Mouse (Mus musculus): ENCODE data around the gene Pappa.

Gene Pappa

DNA sequence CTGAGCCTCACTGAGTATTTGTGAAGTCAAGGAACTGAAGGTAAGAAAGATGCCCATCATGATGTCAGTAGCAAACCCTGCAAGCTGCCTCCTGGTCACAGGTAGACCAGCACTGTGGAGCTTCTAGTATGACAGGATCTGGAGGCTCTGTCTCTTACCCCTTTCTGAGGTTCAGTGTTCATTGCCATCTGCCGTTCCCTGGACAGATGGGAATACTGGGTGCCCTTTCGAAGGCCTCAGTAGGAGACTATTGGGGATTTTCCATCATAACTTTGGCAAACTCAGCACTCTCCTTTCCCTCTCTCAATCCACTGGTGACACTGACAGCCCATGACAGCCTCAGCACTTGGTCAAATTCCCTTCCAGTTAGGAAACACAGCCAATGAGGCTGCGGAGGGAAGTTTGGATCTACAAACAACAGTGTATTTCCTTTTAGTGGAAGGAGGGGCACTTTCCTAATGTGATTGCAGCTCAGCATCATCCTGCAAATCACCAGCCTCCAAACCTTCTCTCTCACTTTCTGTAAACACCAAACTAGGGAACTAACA, 42.4 kb downstream of the Pappa start:
- DNase-seq (ENCODE audit: low read depth, low spot score): no peak

DNA sequence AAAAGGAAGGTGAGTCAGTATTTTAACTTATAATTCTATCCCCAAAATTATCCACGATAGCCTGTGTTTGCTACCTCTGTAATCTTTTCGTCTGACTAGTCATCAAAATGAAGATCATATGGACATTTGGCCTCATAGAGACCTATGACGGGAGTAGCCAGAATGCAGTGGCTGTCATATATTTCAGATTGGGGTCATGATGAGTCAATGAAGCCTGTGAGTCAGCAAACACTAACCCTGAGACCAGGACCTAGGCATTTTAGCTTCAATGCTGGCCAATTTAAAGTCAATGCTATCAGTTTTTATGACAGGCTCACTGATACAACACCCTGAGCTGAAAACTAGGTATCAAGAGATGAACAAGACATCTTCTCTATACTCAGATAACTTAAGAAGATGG, 50.5 kb downstream of the Pappa start:
- no peak for DNase-seq (ENCODE audit: low read depth, low spot score)

DNA sequence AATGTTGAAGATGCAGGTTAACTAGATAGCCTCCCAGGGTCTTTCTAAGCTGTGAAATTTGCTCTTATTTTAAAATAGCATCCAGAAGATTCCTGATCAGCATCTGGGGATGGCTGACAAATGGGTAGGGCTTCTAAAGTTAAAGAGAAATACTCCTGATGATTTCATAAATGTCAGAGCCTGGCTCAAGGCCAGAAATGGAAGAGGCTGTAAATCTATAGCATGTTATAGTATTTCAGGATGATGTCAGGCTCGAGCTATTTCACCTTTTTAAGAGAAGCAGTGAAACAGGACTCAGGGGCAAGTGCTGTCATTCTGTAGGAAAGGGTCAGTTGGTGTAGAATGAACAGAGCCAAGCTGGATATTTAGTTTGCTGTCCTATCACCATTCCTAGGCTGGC, 54.2 kb downstream of the Pappa start:
- DNase-seq (ENCODE audit: low read depth, low spot score): no peak

- no peak for DNase-seq (ENCODE audit: low read depth, low spot score)
Observed at GRCm38 (mm10) chr4:65187236-65187635, 63.3 kb downstream of the Pappa start.

DNA sequence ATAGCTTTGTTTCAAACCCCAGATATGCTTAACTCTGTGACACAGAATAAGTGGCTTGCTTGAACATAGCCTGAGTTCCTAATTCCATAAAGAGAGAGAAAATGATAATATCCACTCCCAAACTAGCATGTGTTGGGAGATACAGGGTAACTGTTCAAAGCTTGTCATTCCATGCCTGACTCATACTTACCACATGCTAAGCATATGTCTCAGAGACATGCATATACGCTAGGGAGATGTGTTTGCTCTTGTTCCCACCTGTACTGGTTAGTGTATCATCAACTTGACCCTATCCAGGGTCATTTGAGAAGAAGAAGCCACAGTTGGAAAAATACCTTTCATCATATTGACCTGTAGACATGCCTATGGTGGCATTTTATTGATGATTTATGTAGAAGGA, 63.7 kb downstream of the Pappa start:
- DNase-seq (ENCODE audit: low read depth, low spot score): no peak

DNA sequence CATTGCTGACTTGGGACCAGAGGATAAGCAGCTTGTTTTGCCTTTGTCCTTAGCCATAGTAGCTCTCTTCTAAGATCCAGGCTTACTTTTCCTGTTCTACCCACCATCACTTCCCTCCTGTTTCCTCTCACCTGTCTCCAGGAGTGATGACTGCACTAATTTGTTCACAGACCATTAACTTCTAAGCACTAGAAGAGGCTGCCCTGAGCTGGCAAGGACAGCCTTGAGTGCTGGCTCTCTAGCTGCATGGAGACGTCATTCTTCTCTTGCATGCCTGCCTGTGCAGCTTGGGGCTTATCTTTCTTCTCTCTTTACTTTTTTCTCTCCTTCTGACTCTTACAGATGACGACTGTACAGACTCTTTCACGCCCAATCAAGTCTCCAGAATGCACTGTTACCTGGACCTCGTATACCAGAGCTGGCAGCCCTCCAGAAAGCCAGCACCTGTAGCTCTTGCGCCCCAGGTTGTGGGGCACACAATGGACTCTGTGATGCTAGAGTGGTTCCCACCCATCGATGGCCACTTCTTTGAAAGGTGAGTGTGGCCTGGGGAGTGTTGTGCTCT, 65.0 kb downstream of the Pappa start:
- no peak for DNase-seq (ENCODE audit: low read depth, low spot score)

- DNase-seq (ENCODE audit: low read depth, low spot score): no peak
Observed at GRCm38 (mm10) chr4:65192810-65193209, 68.8 kb downstream of the Pappa start.

- no peak for DNase-seq (ENCODE audit: low read depth, low spot score)
Observed at GRCm38 (mm10) chr4:65195971-65196370, 72.0 kb downstream of the Pappa start.

DNA sequence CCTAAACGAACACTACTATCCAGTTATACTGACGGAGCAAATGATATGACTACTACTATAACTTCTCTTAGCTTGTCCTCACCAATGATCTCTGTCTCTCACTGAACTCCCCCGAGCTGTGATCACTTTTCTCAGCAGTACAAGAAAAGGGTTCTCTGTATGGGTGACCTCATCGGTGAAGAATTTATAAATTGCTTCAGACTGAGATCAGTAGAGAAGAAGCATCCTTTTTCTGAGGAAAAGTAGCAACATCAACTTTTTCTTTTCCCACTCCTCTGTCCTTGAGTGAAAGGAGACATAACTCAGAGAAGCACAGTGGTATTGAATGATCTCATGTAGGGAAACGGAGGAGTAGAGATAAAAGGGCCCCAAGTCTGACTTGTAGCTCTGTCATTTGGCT, 79.7 kb downstream of the Pappa start:
- DNase-seq (ENCODE audit: low read depth, low spot score): no peak

DNA sequence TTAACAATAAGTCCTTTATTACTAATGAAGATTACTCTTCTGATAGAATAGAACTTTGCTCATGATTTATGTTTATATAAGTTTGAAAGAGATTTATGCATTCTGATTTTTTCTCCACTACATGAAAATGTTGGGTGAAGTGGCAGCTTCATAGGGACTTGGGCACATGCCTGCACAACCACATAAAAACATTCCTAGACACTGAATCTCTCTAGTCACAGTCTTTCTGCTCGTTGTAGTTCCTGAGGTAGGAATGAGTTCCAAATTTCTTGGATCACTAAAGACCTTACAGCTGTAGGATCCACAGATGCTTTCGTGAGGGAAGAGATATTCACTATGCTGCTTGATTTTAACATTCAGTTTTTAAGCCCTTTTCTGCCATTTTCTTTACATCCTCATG, 81.5 kb downstream of the Pappa start:
- no peak for DNase-seq (ENCODE audit: low read depth, low spot score)

- DNase-seq (ENCODE audit: low read depth, low spot score): no peak
Observed at GRCm38 (mm10) chr4:65209369-65210015, 85.5 kb downstream of the Pappa start.

- no peak for DNase-seq (ENCODE audit: low read depth, low spot score)
Observed at GRCm38 (mm10) chr4:65216682-65217081, 92.7 kb downstream of the Pappa start.

DNA sequence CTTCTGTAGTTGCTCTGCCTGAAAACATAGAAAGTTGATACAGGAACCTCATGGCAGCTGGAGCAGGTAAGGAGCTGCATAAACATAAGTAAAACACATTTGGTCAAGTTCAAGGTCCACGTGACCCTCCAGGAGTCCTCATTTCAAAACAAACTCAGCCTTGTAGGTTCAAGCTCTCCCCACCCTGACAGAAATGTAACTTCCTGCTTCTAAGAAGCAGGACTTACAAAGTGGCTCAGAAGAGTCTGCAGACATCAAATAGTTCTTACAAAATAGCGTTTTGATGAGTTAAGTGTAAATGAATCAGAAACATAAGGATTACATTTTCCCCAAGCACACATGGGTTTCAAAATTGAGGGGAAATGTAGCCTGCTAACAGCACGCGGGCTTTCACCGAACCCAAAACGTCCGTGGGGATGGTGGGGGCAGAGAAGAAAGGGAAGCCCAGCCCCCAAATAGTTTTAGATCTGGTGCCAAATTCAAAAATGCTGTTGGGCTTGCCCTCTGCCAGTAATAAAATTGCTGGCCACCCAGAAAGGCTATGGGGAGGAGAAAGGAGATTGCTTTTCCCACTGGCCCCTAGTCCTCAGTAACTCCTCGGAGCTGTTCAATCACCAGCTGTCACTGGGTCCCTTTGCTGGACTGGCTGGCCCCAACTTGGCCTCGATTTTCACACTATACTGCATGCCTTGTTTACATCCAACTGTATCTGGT, 93.8 kb downstream of the Pappa start:
- no peak for DNase-seq (ENCODE audit: low read depth, low spot score)

- DNase-seq (ENCODE audit: low read depth, low spot score): no peak
Observed at GRCm38 (mm10) chr4:65223901-65224300, 99.9 kb downstream of the Pappa start.

- peak; percentile 91 for DNase-seq (ENCODE audit: low read depth, low spot score)
Observed at GRCm38 (mm10) chr4:65238540-65238998, 114.6 kb downstream of the Pappa start.

DNA sequence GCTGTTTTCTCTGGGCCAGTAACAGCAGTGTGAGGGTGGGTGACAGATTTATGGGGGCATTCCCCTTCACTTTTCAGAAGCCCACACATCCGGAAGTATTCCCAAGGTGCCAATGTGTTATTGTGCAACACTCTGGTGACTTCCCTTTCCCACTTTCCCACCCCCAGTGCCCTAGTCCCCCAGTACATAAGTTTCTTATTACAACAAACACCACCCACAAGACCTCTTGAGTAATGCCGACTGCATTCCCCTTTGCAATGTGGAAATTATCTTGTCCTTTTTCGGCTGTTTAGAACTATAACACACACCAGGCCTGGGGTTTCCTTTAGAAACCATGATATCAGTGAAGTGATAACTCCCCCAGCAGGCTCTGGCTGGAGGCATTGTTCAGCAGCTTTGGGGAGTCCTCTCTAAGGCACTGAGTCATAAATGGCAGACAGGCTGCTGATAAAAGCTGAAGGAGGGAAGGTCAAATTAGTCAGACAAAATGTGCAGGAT, 118.5 kb downstream of the Pappa start:
- no peak for DNase-seq (ENCODE audit: low read depth, low spot score)

DNA sequence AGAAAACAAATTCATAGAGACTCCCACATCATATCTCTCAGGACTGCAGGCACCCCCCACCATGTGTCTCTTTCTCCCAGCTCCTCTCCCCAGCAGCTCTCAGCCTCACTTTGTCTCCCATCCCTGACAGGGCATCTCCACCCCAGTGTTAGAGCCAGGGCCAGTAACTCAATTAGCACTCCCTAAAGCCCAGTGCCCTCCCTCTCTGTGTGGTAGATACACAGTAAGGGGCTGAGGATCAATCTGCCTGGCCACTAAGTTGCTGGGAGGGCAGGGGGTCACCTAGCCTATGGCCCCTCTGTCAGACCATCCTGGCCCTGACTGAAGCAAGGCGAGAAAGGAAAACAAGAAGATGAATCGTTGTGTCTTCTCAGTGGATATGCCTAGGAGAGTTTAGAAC, 119.3 kb downstream of the Pappa start:
- DNase-seq (ENCODE audit: low read depth, low spot score): no peak

GRCm38 (mm10) chr4:65245015-65245414, 121.0 kb downstream of the Pappa start:
- DNase-seq (ENCODE audit: low read depth, low spot score): no peak

- DNase-seq (ENCODE audit: low read depth, low spot score): no peak
Observed at GRCm38 (mm10) chr4:65245440-65245839, 121.5 kb downstream of the Pappa start.

DNA sequence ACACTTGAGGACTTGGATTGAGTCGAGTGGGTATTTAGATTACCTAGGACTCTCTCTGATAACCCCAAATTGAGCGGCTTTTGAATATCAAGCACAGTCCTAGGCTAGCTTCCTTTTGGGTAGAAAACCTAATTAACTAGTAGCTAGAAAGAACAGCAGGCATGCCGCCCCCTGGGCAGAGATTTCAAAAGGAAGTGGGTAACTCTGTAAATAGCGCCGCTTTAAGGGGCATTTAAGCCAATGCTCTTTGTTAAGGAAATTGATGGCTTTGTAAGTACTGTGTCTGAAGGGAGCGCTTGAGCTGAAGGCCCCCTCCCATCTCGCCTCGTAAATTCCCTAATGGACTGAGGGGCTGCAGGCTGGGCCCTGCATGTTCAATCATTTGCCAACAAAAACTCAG, 128.2 kb downstream of the Pappa start:
- peak; percentile 87 for DNase-seq (ENCODE audit: low read depth, low spot score)

- DNase-seq (ENCODE audit: low read depth, low spot score): no peak
Observed at GRCm38 (mm10) chr4:65254073-65254472, 130.1 kb downstream of the Pappa start.

DNA sequence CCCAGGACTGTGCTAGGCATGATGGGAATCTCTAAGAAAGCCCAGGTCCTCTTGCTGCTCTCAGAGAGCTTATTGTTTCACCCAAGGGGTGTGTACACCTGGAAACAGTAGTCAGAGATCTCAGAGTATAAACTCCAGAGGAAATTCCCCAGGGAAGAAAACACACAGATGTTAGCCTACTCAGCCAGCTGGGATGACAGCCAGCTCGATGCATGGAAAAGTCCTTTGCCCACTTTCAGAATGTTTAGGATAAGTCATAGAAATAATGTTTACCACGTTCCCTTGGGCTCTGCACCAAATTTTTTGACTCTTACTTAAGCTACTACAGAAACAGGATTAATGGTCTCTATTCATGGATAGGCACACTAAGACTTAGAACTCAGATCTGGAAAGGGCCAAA, 143.1 kb downstream of the Pappa start:
- no peak for DNase-seq (ENCODE audit: low read depth, low spot score)

- DNase-seq (ENCODE audit: low read depth, low spot score): no peak
Observed at GRCm38 (mm10) chr4:65269996-65270395, 146.0 kb downstream of the Pappa start.

Measured in ES-CJ7 (cell line).